29 mouse cellular contexts compared by ENCODE assay signal in genomic region chr4:12272378-12272777, GRCm38 (mm10).
A peak's percentile ranks its signal among the peaks of the same experiment; 100 is the strongest.
DNase-seq lines count a peak whose midpoint lies in the region; ATAC-seq lines count a peak whose summit lies in the region.
"Had no signal": no experiment of that assay in that cellular context is flagged by ENCODE, and none has a peak within 500 bp of the region (broad histone marks: within the 10 kb centered on the region; RNA-seq: fewer than 3 reads in every experiment).

No protein-coding gene starts in this region.

- ATAC-seq in forebrain, embryonic 14.5 days = peak; percentile 26; the same call in 1 of the 2 replicates
- no peak for ATAC-seq in forebrain, embryonic 11.5 days (replicated peaks; ENCODE audit: low FRiP score)
- ATAC-seq in hindbrain, embryonic 16.5 days = no peak
- ATAC-seq in midbrain, embryonic 14.5 days (ENCODE audit: low FRiP score, low TSS enrichment) = no peak
- ATAC-seq: activated CD4-positive, CD25-positive, alpha-beta regulatory T cell, adult 4 months; intestine, embryonic 16.5 days; liver, postnatal 0 days had no signal

- no peak overlapping the region for H3K9ac ChIP-seq in forebrain, embryonic 14.5 days (ENCODE audit: low read length)
- H3K9ac ChIP-seq in forebrain, embryonic 11.5 days (ENCODE audit: low read length) = no peak overlapping the region
- H3K9ac ChIP-seq in hindbrain, embryonic 16.5 days (ENCODE audit: low read depth, low read length) = no peak overlapping the region; the same call in 1 of the 2 replicates
- H3K9ac ChIP-seq in midbrain, embryonic 14.5 days (replicated peaks; ENCODE audit: low read length) = no peak overlapping the region
- H3K9ac ChIP-seq: embryonic facial prominence, embryonic 13.5 days; heart, embryonic 13.5 days; hindbrain, embryonic 15.5 days; limb, embryonic 12.5 days; liver, postnatal 0 days had no signal

- no peak for DNase-seq in forebrain, embryonic 14.5 days (ENCODE audit: low spot score)
- no peak for DNase-seq in forebrain, embryonic 11.5 days (ENCODE audit: low spot score)
- no peak for DNase-seq in hindbrain, embryonic 10.5 days (ENCODE audit: low spot score)
- peak; percentile 31 for DNase-seq in midbrain, embryonic 14.5 days
- DNase-seq in midbrain, embryonic 10.5 days (ENCODE audit: low spot score) = no peak
- no peak for DNase-seq in thymus, postnatal 4 days
- DNase-seq: adrenal gland, adult 8-10 months; cerebellum, adult 8-10 months; cerebellum, postnatal 36 days; gastrocnemius, postnatal 14 days; heart, adult 18-20 months; heart, postnatal 14 days; kidney, adult 9 months; kidney, postnatal 25 days; liver, postnatal 0 days; lung, postnatal 10 days; right cerebral cortex, adult 18-20 months; right cerebral cortex, postnatal 4 days; thymus, postnatal 25 days had no signal

- no peak overlapping the region for H3K27ac ChIP-seq in forebrain, embryonic 14.5 days (ENCODE audit: low read depth, low read length)
- no peak overlapping the region for H3K27ac ChIP-seq in forebrain, embryonic 11.5 days (ENCODE audit: low read depth, low read length)
- peak overlapping the region; percentile 56; the same call in 1 of the 2 replicates for H3K27ac ChIP-seq in hindbrain, embryonic 10.5 days
- H3K27ac ChIP-seq in hindbrain, embryonic 16.5 days (ENCODE audit: low read depth, low read length) = no peak overlapping the region
- H3K27ac ChIP-seq in midbrain, embryonic 14.5 days (replicated peaks; ENCODE audit: low read depth, low read length) = no peak overlapping the region
- H3K27ac ChIP-seq in midbrain, embryonic 10.5 days (replicated peaks) = no peak overlapping the region
- H3K27ac ChIP-seq: embryonic facial prominence, embryonic 13.5 days; heart, embryonic 13.5 days; hindbrain, embryonic 15.5 days; layer of hippocampus, adult 2 months; limb, embryonic 12.5 days had no signal

- no peaks in the 10 kb centered on the region for H3K4me1 ChIP-seq in forebrain, embryonic 14.5 days (ENCODE audit: control insufficient read depth, insufficient read depth, low read length)
- H3K4me1 ChIP-seq in forebrain, embryonic 11.5 days (replicated peaks; ENCODE audit: control insufficient read depth, insufficient read depth, low read length) = no peaks in the 10 kb centered on the region
- peaks cover 15% of the 10 kb centered on the region for H3K4me1 ChIP-seq in hindbrain, embryonic 10.5 days (replicated peaks)
- peaks cover 2% of the 10 kb centered on the region for H3K4me1 ChIP-seq in hindbrain, embryonic 16.5 days (ENCODE audit: control insufficient read depth, insufficient read depth, low read depth, low read length)
- no peaks in the 10 kb centered on the region for H3K4me1 ChIP-seq in midbrain, embryonic 14.5 days (ENCODE audit: control insufficient read depth, insufficient read depth, low read length)
- H3K4me1 ChIP-seq in midbrain, embryonic 10.5 days = peaks cover 16% of the 10 kb centered on the region
- H3K4me1 ChIP-seq: embryonic facial prominence, embryonic 13.5 days; limb, embryonic 12.5 days had no signal

- H3K4me2 ChIP-seq in forebrain, embryonic 14.5 days (ENCODE audit: low read length) = no peak overlapping the region
- H3K4me2 ChIP-seq in forebrain, embryonic 11.5 days (ENCODE audit: low read depth, low read length, severe bottlenecking) = no peak overlapping the region
- no peak overlapping the region for H3K4me2 ChIP-seq in hindbrain, embryonic 16.5 days (ENCODE audit: low read length)
- H3K4me2 ChIP-seq in midbrain, embryonic 14.5 days (ENCODE audit: low read length) = no peak overlapping the region
- H3K4me2 ChIP-seq: embryonic facial prominence, embryonic 13.5 days; heart, embryonic 13.5 days; hindbrain, embryonic 15.5 days; limb, embryonic 12.5 days; liver, embryonic 11.5 days had no signal

- no peaks in the 10 kb centered on the region for H3K9me3 ChIP-seq in forebrain, embryonic 14.5 days (replicated peaks; ENCODE audit: control insufficient read depth, low read length)
- no peaks in the 10 kb centered on the region for H3K9me3 ChIP-seq in forebrain, embryonic 11.5 days (ENCODE audit: control insufficient read depth, low read length)
- H3K9me3 ChIP-seq in hindbrain, embryonic 10.5 days = no peaks in the 10 kb centered on the region
- no peaks in the 10 kb centered on the region for H3K9me3 ChIP-seq in hindbrain, embryonic 16.5 days (ENCODE audit: control insufficient read depth, low read length)
- no peaks in the 10 kb centered on the region for H3K9me3 ChIP-seq in midbrain, embryonic 14.5 days (ENCODE audit: control insufficient read depth, low read length)
- no peaks in the 10 kb centered on the region for H3K9me3 ChIP-seq in midbrain, embryonic 10.5 days (replicated peaks)
- H3K9me3 ChIP-seq: embryonic facial prominence, embryonic 13.5 days; heart, embryonic 13.5 days; hindbrain, embryonic 15.5 days; limb, embryonic 12.5 days had no signal

- H3K4me3 ChIP-seq in forebrain, embryonic 14.5 days (ENCODE audit: low read depth, low read length) = no peak overlapping the region
- no peak overlapping the region for H3K4me3 ChIP-seq in forebrain, embryonic 11.5 days (ENCODE audit: low read depth, low read length)
- no peak overlapping the region for H3K4me3 ChIP-seq in hindbrain, embryonic 10.5 days
- no peak overlapping the region for H3K4me3 ChIP-seq in hindbrain, embryonic 16.5 days (ENCODE audit: low read length)
- no peak overlapping the region for H3K4me3 ChIP-seq in midbrain, embryonic 14.5 days (replicated peaks; ENCODE audit: low read depth, low read length)
- H3K4me3 ChIP-seq in midbrain, embryonic 10.5 days = no peak overlapping the region
- H3K4me3 ChIP-seq: embryonic facial prominence, embryonic 13.5 days; erythroblast, embryonic 14.5 days; heart, embryonic 13.5 days; hindbrain, embryonic 15.5 days; layer of hippocampus, adult 2 months; limb, embryonic 12.5 days had no signal

- 64% methylated on average over 6 of the region's 6 CpGs for WGBS in forebrain, embryonic 14.5 days
- 67% methylated on average over 6 of the region's 6 CpGs for WGBS in forebrain, embryonic 11.5 days
- 84% methylated on average over 6 of the region's 6 CpGs for WGBS in hindbrain, embryonic 10.5 days
- WGBS in hindbrain, embryonic 16.5 days = 51% methylated on average over 6 of the region's 6 CpGs
- 51% methylated on average over 6 of the region's 6 CpGs for WGBS in midbrain, embryonic 14.5 days
- 79% methylated on average over 6 of the region's 6 CpGs for WGBS in midbrain, embryonic 10.5 days

- no peaks in the 10 kb centered on the region for H3K27me3 ChIP-seq in forebrain, embryonic 14.5 days (replicated peaks; ENCODE audit: control insufficient read depth, insufficient read depth, low read length)
- no peaks in the 10 kb centered on the region for H3K27me3 ChIP-seq in forebrain, embryonic 11.5 days (ENCODE audit: control insufficient read depth, insufficient read depth, low read length)
- no peaks in the 10 kb centered on the region for H3K27me3 ChIP-seq in hindbrain, embryonic 10.5 days (ENCODE audit: insufficient read depth, poor library complexity, severe bottlenecking)
- no peaks in the 10 kb centered on the region for H3K27me3 ChIP-seq in hindbrain, embryonic 16.5 days (replicated peaks; ENCODE audit: control insufficient read depth, insufficient read depth, low read length)
- no peaks in the 10 kb centered on the region for H3K27me3 ChIP-seq in midbrain, embryonic 14.5 days (ENCODE audit: control insufficient read depth, insufficient read depth, low read length)
- H3K27me3 ChIP-seq in midbrain, embryonic 10.5 days (ENCODE audit: low read depth, poor library complexity, severe bottlenecking) = no peaks in the 10 kb centered on the region
- H3K27me3 ChIP-seq: embryonic facial prominence, embryonic 13.5 days; heart, embryonic 13.5 days; hindbrain, embryonic 15.5 days; limb, embryonic 12.5 days had no signal

- H3K36me3 ChIP-seq in forebrain, embryonic 14.5 days (ENCODE audit: control insufficient read depth, insufficient read depth, low read length) = no peaks in the 10 kb centered on the region
- no peaks in the 10 kb centered on the region for H3K36me3 ChIP-seq in forebrain, embryonic 11.5 days (ENCODE audit: control insufficient read depth, insufficient read depth, low read length)
- no peaks in the 10 kb centered on the region for H3K36me3 ChIP-seq in hindbrain, embryonic 10.5 days
- no peaks in the 10 kb centered on the region for H3K36me3 ChIP-seq in hindbrain, embryonic 16.5 days (ENCODE audit: control insufficient read depth, insufficient read depth, low read length)
- no peaks in the 10 kb centered on the region for H3K36me3 ChIP-seq in midbrain, embryonic 14.5 days (ENCODE audit: control insufficient read depth, insufficient read depth, low read length)
- H3K36me3 ChIP-seq in midbrain, embryonic 10.5 days = no peaks in the 10 kb centered on the region
- H3K36me3 ChIP-seq: embryonic facial prominence, embryonic 13.5 days; heart, embryonic 13.5 days; hindbrain, embryonic 15.5 days; limb, embryonic 12.5 days had no signal
